Mouse (Mus musculus): ENCODE results near the gene Vmn1r38.
"Not testable (repeated sequence)": the region's sequence is repeated elsewhere in the genome, so short reads cannot be mapped to it uniquely, and the experiment has no call there.

The Vmn1r38 gene

GRCm38 (mm10) chr6:66782527-66782926, at the start of gene Vmn1r38:
Vmn1r38 (minus strand) TSS chr6:66782627.
- DNase-seq (ENCODE audit: low spot score in 2 of 2), result not testable (repeated sequence)

- DNase-seq (ENCODE audit: low spot score in 2 of 2), result no peak
Observed at GRCm38 (mm10) chr6:66810509-66810908, 28.1 kb upstream of the Vmn1r38 start, which contains the start of gene Vmn1r39. Vmn1r39 (minus strand) TSS chr6:66810609.

- DNase-seq (ENCODE audit: low spot score in 2 of 2), result no peak
Observed at GRCm38 (mm10) chr6:66806311-66806710, 23.9 kb upstream of the Vmn1r38 start.

GRCm38 (mm10) chr6:66805713-66806112, 23.3 kb upstream of the Vmn1r38 start:
- DNase-seq (ENCODE audit: low spot score in 2 of 2), result no peak

GRCm38 (mm10) chr6:66729082-66729481, 53.3 kb downstream of the Vmn1r38 start, which contains the start of gene Vmn1r37:
Vmn1r37 (plus strand) TSS chr6:66729382.
- not testable (repeated sequence) for DNase-seq (ENCODE audit: low spot score in 2 of 2)

Data from right cerebral cortex, postnatal 36 days (tissue).